Mouse (Mus musculus): Measurements from ENCODE around the gene Bcas3. TPM values are rescaled to one million over a fixed set of nuclear protein-coding genes. Genes with fewer than 3 reads are reported as not detected.

Gene Bcas3
- polyA plus RNA-seq, 1 experiment from 2014 or later = 16.7 TPM

DNA sequence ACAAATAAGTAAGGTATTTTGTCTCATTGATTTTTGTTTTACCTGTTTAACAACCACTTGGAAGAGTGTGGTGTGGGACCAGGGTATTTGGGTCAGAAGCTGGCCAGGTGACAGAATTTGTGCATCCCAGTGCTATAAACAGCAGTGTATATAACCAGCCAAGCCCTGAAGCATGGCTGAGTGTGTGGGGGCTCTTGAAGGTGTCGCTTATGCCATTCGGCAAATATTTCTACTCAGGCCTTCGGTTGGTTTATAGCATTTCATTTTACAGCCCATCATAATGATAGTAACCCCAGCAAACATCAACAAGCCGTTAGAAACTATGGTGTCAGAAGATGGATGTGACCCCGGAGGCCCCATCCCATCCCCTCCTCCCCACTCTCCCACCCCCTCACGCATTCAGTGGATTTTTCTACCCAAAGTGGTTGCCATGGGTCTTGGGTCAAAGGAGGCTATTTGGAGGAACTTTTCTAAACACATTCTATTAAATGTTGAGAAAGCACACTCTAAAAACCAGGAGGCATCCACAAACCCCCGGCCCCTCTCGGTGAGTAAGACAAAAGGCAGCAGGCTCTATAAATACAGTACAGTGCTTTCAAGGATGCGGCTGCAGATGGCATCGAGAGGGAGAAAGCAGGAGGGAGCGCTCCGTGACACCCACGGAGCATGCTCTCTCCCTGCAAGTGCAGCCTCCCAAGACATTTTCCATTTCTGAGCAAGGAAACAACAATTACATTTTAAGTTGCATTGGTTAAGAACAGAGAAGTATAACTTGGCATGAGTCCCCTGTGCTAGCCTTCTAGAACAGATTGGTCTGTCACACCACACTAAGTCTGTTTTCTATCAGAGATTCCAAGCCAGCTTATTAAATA lies 401.9 kb downstream of the Bcas3 start:
- Histone ChIP-seq H3K36me3 (no peaks in the 10 kb centered on the region), H3K9me3 (no peaks in the 10 kb centered on the region), H3K4me3 (replicated peaks) (no peak overlapping the region), H3K4me2 (no peak overlapping the region), H3K4me1 (peaks cover 17% of the 10 kb centered on the region), H3K9ac (no peak overlapping the region), H3K27me3 (replicated peaks) (no peaks in the 10 kb centered on the region), H3K27ac (peak overlapping the region; percentile 73)
- 40% methylated on average over 13 of the region's 13 CpGs for WGBS
- 0 out of 2 replicates have a peak, but pooled peaks have one; percentile 10 for ATAC-seq (ENCODE audit: insufficient read depth, low FRiP score, low read depth)

- no peaks in the 10 kb centered on the region for H3K9me3 ChIP-seq
- no peak for ATAC-seq (ENCODE audit: insufficient read depth, low FRiP score, low read depth)
- no peak overlapping the region for H3K4me2 ChIP-seq
- H3K27ac ChIP-seq = 0 out of 2 replicates have a peak overlapping the region, but pooled peaks have one; percentile 26
- H3K4me3 ChIP-seq (replicated peaks) = no peak overlapping the region
- H3K27me3 ChIP-seq (replicated peaks) = no peaks in the 10 kb centered on the region
- H3K36me3 ChIP-seq = no peaks in the 10 kb centered on the region
- 51% methylated on average over 2 of the region's 2 CpGs for WGBS
- H3K9ac ChIP-seq = no peak overlapping the region
- H3K4me1 ChIP-seq = peaks cover 24% of the 10 kb centered on the region
Observed at GRCm38 (mm10) chr11:85755503-85756044, 402.6 kb downstream of the Bcas3 start.

- 80% methylated on average over 9 of the region's 9 CpGs for WGBS
- H3K9ac ChIP-seq = no peak overlapping the region
- H3K9me3 ChIP-seq = no peaks in the 10 kb centered on the region
- peaks cover 34% of the 10 kb centered on the region for H3K4me1 ChIP-seq
- H3K27ac ChIP-seq = no peak overlapping the region
- no peak overlapping the region for H3K4me2 ChIP-seq
- no peak for ATAC-seq (ENCODE audit: insufficient read depth, low FRiP score, low read depth)
- no peaks in the 10 kb centered on the region for H3K36me3 ChIP-seq
- no peak overlapping the region for H3K4me3 ChIP-seq (replicated peaks)
- no peaks in the 10 kb centered on the region for H3K27me3 ChIP-seq (replicated peaks)
Observed at GRCm38 (mm10) chr11:85758891-85759290, 405.9 kb downstream of the Bcas3 start.

DNA sequence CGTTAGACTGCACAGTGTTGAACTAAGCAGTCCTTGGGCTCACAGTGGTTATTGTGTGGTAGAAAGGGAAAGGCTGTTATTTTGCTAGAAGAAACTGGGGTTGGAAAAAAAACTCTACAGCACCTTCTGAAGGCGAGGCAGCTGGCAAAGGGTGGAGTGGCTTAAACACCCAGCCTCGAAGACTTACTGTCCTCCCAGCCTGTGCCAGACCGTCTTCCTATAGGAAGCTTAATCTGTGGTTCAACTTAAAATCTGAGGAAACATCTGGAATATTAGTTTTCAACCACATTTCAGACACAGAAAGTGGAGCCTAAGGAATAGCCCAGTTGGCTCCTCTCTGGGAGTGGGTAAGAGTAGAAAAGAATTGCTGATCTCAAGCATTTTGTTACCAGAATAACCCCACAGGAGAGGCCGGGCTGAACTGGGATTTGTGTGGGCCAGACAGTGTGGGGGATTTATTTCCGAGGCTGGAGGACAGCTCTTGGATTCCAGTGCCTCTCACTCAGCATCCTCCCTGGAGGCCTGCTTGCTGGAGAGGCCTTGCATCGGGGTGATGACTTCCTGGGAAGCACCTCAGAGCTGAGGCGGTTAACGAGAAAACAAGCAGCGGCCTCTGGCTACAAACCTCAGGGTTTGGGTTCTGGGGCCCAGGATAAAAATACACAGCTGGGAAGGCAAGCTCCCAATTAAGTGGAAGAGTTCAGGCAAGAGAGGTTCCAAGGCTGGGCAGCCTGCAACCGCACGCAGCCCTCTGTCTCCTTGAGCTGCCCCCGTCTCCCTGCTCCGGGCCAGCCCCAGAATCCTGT lies 406.9 kb downstream of the Bcas3 start:
- WGBS = 55% methylated on average over 14 of the region's 14 CpGs
- H3K9ac ChIP-seq = no peak overlapping the region
- peak overlapping the region; percentile 75 for H3K27ac ChIP-seq
- peaks cover 34% of the 10 kb centered on the region for H3K4me1 ChIP-seq
- no peaks in the 10 kb centered on the region for H3K27me3 ChIP-seq (replicated peaks)
- H3K4me2 ChIP-seq = no peak overlapping the region
- no peak overlapping the region for H3K4me3 ChIP-seq (replicated peaks)
- ATAC-seq (ENCODE audit: insufficient read depth, low FRiP score, low read depth) = no peak
- no peaks in the 10 kb centered on the region for H3K36me3 ChIP-seq
- no peaks in the 10 kb centered on the region for H3K9me3 ChIP-seq

- ATAC-seq (ENCODE audit: insufficient read depth, low FRiP score, low read depth) = peak; percentile 86
- Histone ChIP-seq H3K27ac (peak overlapping the region; percentile 75), H3K4me3 (replicated peaks) (no peak overlapping the region), H3K9ac (no peak overlapping the region), H3K27me3 (replicated peaks) (no peaks in the 10 kb centered on the region), H3K4me1 (peaks cover 34% of the 10 kb centered on the region), H3K9me3 (no peaks in the 10 kb centered on the region), H3K4me2 (no peak overlapping the region), H3K36me3 (no peaks in the 10 kb centered on the region)
- WGBS = 33% methylated on average over 6 of the region's 6 CpGs
Observed at GRCm38 (mm10) chr11:85760486-85761141, 407.6 kb downstream of the Bcas3 start.

DNA sequence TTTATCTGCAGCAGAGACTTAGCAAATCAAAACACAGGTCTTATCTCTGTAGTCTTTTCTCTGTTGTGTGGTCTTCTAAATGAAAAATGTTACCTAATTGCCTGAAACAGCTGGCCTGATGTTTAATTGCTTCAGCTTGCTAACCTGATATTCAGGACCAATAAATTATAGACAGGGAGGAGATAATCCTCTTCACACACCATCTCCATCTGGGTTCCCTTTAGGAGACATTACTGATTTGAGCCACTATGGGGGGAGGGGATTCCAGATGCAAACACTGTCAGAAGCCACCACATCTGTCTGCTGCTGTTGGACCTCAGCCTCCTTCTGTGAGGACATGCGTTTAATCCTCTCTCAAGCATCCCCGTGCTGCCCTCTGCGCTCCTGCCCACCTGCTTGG lies 408.2 kb downstream of the Bcas3 start:
- peaks cover 29% of the 10 kb centered on the region for H3K4me1 ChIP-seq
- no peak for ATAC-seq (ENCODE audit: insufficient read depth, low FRiP score, low read depth)
- no peaks in the 10 kb centered on the region for H3K27me3 ChIP-seq (replicated peaks)
- no peaks in the 10 kb centered on the region for H3K9me3 ChIP-seq
- 67% methylated on average over 3 of the region's 3 CpGs for WGBS
- no peak overlapping the region for H3K4me2 ChIP-seq
- no peak overlapping the region for H3K4me3 ChIP-seq (replicated peaks)
- no peak overlapping the region for H3K9ac ChIP-seq
- H3K36me3 ChIP-seq = no peaks in the 10 kb centered on the region
- peak overlapping the region; percentile 75; the same call in 1 of the 2 replicates for H3K27ac ChIP-seq

DNA sequence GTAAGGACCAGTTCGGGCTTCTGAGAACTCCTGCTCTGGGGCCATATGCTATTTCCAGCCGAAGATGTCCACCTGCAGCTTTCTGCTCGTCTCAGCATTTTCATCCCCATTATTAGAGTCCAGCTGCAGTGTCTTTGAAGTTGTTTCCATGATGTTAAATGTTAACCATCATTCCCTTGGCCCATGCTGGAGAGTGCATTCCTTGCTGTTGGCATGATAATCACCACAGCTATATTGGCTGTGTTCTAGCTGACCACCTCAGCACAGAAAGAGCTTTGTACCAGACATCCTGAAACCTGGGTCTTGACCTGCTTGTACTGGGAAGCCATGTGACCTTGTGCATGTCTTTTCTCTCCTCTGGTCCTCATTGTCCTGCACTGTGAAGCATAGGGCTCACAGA lies 410.7 kb downstream of the Bcas3 start:
- no peak for ATAC-seq (ENCODE audit: insufficient read depth, low FRiP score, low read depth)
- Histone ChIP-seq H3K4me3 (replicated peaks) (no peak overlapping the region), H3K4me2 (no peak overlapping the region), H3K4me1 (peaks cover 27% of the 10 kb centered on the region), H3K27me3 (replicated peaks) (no peaks in the 10 kb centered on the region), H3K36me3 (no peaks in the 10 kb centered on the region), H3K9me3 (no peaks in the 10 kb centered on the region), H3K27ac (no peak overlapping the region), H3K9ac (no peak overlapping the region)
- WGBS = 74% methylated on average over 3 of the region's 3 CpGs

- Histone ChIP-seq H3K36me3 (no peaks in the 10 kb centered on the region), H3K27ac (no peak overlapping the region), H3K9me3 (no peaks in the 10 kb centered on the region), H3K4me3 (replicated peaks) (no peak overlapping the region), H3K4me1 (peaks cover 6% of the 10 kb centered on the region), H3K27me3 (replicated peaks) (no peaks in the 10 kb centered on the region; the same call in 1 of the 2 replicates), H3K4me2 (no peak overlapping the region), H3K9ac (no peak overlapping the region)
- 45% methylated on average over 7 of the region's 7 CpGs for WGBS
- ATAC-seq (ENCODE audit: insufficient read depth, low FRiP score, low read depth) = no peak
Observed at GRCm38 (mm10) chr11:85766106-85766723, 413.2 kb downstream of the Bcas3 start.

- ATAC-seq (ENCODE audit: insufficient read depth, low FRiP score, low read depth) = no peak
- no peak overlapping the region for H3K27ac ChIP-seq
- WGBS = 75% methylated on average over 6 of the region's 6 CpGs
Observed at GRCm38 (mm10) chr11:85766811-85767210, 413.8 kb downstream of the Bcas3 start.

GRCm38 (mm10) chr11:85769740-85770139 lies 416.8 kb downstream of the Bcas3 start:
- 72% methylated on average over 2 of the region's 2 CpGs for WGBS
- no peak overlapping the region for H3K27ac ChIP-seq

More at GRCm38 (mm10) chr11:85766811-85767210, 413.8 kb downstream of the Bcas3 start:
- Histone ChIP-seq H3K4me3 (replicated peaks) (no peak overlapping the region), H3K36me3 (no peaks in the 10 kb centered on the region), H3K27me3 (replicated peaks) (no peaks in the 10 kb centered on the region; the same call in 1 of the 2 replicates), H3K4me1 (0 out of 2 replicates have a peak, but pooled peaks cover under 1% of the 10 kb centered on the region), H3K4me2 (no peak overlapping the region), H3K9me3 (no peaks in the 10 kb centered on the region), H3K9ac (no peak overlapping the region)

GRCm38 (mm10) chr11:85773391-85773790 lies 420.4 kb downstream of the Bcas3 start:
- WGBS = 55% methylated on average over 4 of the region's 4 CpGs
- ATAC-seq (ENCODE audit: insufficient read depth, low FRiP score, low read depth) = no peak
- Histone ChIP-seq H3K9ac (no peak overlapping the region), H3K4me2 (no peak overlapping the region), H3K27me3 (replicated peaks) (peaks cover 11% of the 10 kb centered on the region; the same call in 1 of the 2 replicates), H3K4me1 (peaks cover 27% of the 10 kb centered on the region), H3K4me3 (replicated peaks) (no peak overlapping the region), H3K9me3 (no peaks in the 10 kb centered on the region), H3K36me3 (no peaks in the 10 kb centered on the region), H3K27ac (no peak overlapping the region)

More at GRCm38 (mm10) chr11:85769740-85770139, 416.8 kb downstream of the Bcas3 start:
- Histone ChIP-seq H3K9me3 (no peaks in the 10 kb centered on the region), H3K36me3 (no peaks in the 10 kb centered on the region), H3K27me3 (replicated peaks) (peaks cover 11% of the 10 kb centered on the region; the same call in 1 of the 2 replicates), H3K4me1 (0 out of 2 replicates have a peak, but pooled peaks cover 7% of the 10 kb centered on the region), H3K9ac (no peak overlapping the region), H3K4me2 (no peak overlapping the region), H3K4me3 (replicated peaks) (no peak overlapping the region)
- ATAC-seq (ENCODE audit: insufficient read depth, low FRiP score, low read depth) = no peak

All from stomach, embryonic 15.5 days (tissue).